Mouse (Mus musculus) G1E (cell line): ENCODE measurements around the gene Parn. TPM values are rescaled to one million over a fixed set of nuclear protein-coding genes. Genes with fewer than 3 reads are reported as not detected.
"Not testable (repeated sequence)": the region's sequence is repeated elsewhere in the genome, so short reads cannot be mapped to it uniquely, and the experiment has no call there.

Source experiments
- ATAC-seq: 2 replicates; pipeline ENCODE4 v1.8.0; 2016; ENCODE audit warnings: mild to moderate bottlenecking; ENCODE audit not compliant: insufficient number of reproducible peaks, poor library complexity, low FRiP score, severe bottlenecking; ENCODE audit errors: extremely low read depth
- DNase-seq: peaks from one replicate; pipeline ENCODE4 v3.0.0; 2012; ENCODE audit warnings: low spot score
- H3K27me3 ChIP-seq: 2 replicates; pipeline ENCODE4 v1.6.1; 2012; ENCODE audit warnings: mild to moderate bottlenecking, low read length, inconsistent platforms; ENCODE audit not compliant: insufficient read depth
- H3K36me3 ChIP-seq: replicated peaks from 2 replicates; pipeline ENCODE3; 2012; ENCODE audit warnings: mild to moderate bottlenecking, inconsistent platforms
- H3K4me1 ChIP-seq: 2 replicates; pipeline ENCODE4 v1.6.1; 2012; ENCODE audit warnings: low read depth, low read length, inconsistent platforms, mixed read lengths; ENCODE audit not compliant: insufficient read depth
- H3K4me3 ChIP-seq: 2 replicates; pipeline ENCODE4 v1.5.1; 2012; ENCODE audit warnings: low read depth, mild to moderate bottlenecking, inconsistent platforms, low read length, moderate library complexity, mixed read lengths
- H3K9me3 ChIP-seq: replicated peaks from 2 replicates; pipeline ENCODE4 v1.6.1; 2012; ENCODE audit warnings: inconsistent platforms
- CTCF ChIP-seq: IDR thresholded peaks from 2 replicates; pipeline ENCODE4 v1.5.1; 2012; ENCODE audit warnings: low read depth, low read length, inconsistent platforms, mixed read lengths
- GATA1 ChIP-seq: IDR thresholded peaks from 2 replicates; pipeline ENCODE4 v1.6.1; 2012; ENCODE audit warnings: borderline replicate concordance, low read length, inconsistent platforms, mixed read lengths
- GATA2 ChIP-seq: IDR thresholded peaks from 2 replicates; pipeline ENCODE4 v1.6.1; 2012; ENCODE audit warnings: low read depth, low read length, inconsistent platforms, borderline replicate concordance
- POLR2AphosphoS5 ChIP-seq: IDR thresholded peaks from 2 replicates; pipeline ENCODE4 v1.6.1; 2012; ENCODE audit warnings: low read depth, low read length, inconsistent platforms; ENCODE audit not compliant: insufficient replicate concordance
- TAL1 ChIP-seq: conservative IDR thresholded peaks from 2 replicates; pipeline ENCODE4 v1.6.1; 2012; ENCODE audit warnings: low read depth, low read length, inconsistent platforms, mixed read lengths
- polyA plus RNA-seq: library from polyadenylated mRNA; stranded (reverse); fragments of >175 nt; gene quantifications from 2 replicates; pipeline ENCODE4 v1.2.3, GENCODE M21; 2012
- total RNA-seq, 2 experiments: library from RNA; stranded (forward) in 1 of 2; stranded (reverse) in 1 of 2; fragments of 200-1000 nt in 1 of 2; fragments of >200 nt in 1 of 2; fragmentation: Nextera tagmentation in 1 of 2; gene quantifications; 2 replicates each; pipeline ENCODE4 v1.2.3; 2014 to 2017

Gene Parn
- total and polyA plus RNA-seq, 3 experiments = 40.1 to 93.8 (median 54.7) TPM

DNA sequence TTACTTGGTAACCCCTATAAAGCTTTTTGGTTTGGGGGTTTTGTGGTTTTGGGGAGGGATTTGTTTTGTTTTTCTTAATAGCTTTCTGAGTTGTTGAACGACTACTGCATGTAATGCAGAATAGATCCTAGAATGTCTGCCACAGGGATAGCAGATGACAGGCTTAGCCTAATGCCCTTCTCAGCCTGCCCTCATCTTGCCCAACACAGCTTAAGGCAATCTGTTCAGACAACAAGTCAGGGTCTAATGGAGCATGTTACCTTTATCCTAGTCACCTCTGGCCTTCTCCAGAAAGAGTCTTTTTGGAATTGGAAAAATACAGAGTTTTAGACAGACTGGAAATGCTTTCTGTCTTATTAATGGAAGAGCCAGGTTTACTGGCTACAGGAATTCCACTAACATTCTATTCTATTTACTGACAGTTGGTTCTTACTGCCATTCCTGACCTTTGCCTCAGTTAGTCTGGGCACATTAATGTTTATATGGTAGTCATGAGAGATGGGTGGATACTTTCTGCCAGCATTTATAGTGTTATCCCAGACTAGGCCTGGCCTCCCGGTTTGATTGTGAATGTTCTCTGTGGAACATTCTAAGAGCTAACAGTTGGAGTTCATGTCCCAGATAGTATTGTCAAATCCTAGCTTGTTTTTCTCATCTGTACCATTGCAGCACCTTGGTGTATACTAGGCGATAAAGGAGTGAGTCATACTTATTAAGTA lies 10.8 kb upstream of the Parn start:
- no peaks in the 10 kb centered on the region for H3K9me3 ChIP-seq
- TF ChIP-seq POLR2AphosphoS5 = no peak
- no peak for TF ChIP-seq TAL1
- TF ChIP-seq CTCF = no peak
- TF ChIP-seq GATA1 = no peak
- TF ChIP-seq GATA2 = no peak
- H3K4me1 ChIP-seq = peaks cover 2% of the 10 kb centered on the region; the same call in 1 of the 2 replicates
- H3K4me3 ChIP-seq = no peak overlapping the region
- no peaks in the 10 kb centered on the region for H3K27me3 ChIP-seq
- ATAC-seq (no peak), DNase-seq (no peak)
- peaks cover 78% of the 10 kb centered on the region for H3K36me3 ChIP-seq

DNA sequence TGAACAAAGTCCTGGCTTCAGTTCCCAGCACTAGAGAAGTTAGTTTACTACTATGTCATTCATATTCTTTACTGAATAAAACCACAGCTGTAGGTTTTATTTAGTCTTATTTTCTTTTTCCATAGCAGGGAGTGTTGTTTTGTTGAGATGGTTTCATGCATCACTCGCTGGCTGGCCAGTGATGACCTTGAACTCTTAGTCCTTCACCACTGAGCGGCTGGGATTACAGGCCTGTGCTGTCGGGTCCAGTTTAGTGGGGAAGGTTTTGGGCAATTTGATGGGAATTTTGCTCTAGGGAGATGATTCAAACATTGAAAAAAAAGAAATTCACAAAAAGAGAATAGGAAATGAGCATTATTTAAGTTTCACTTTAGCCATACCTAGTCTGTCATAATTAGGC lies 6.5 kb upstream of the Parn start:
- no peak overlapping the region for H3K4me3 ChIP-seq
- no peaks in the 10 kb centered on the region for H3K9me3 ChIP-seq
- no peak for TF ChIP-seq POLR2AphosphoS5
- TF ChIP-seq GATA1 = no peak
- no peak for TF ChIP-seq CTCF
- no peak for TF ChIP-seq TAL1
- TF ChIP-seq GATA2 = no peak
- DNase-seq = no peak
- peaks cover 43% of the 10 kb centered on the region for H3K36me3 ChIP-seq
- no peak for ATAC-seq
- H3K4me1 ChIP-seq = peaks cover 25% of the 10 kb centered on the region
- H3K27me3 ChIP-seq = no peaks in the 10 kb centered on the region

DNA sequence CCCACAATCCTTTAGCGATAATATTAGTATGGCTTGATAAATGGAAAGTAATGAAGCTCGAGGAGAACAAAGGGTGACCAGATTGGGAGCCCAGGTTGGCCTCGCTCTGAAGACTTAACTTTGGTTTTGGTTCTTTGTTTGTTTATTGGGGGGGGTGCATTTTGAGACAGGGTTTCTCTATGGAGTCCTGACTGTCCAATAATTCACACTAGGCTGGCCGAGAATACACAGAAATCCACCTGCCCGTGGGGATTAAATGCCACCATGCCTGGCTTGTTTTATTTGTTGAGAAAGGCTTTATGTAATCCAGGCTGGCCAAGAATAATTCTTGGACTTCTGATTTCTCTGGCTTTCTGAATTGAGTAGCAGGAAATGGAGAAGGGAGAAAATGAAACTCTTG lies 5.1 kb upstream of the Parn start:
- TF ChIP-seq GATA2 (no peak), GATA1 (no peak), CTCF (no peak), TAL1 (no peak), POLR2AphosphoS5 (no peak)
- peaks cover 36% of the 10 kb centered on the region for H3K4me1 ChIP-seq
- DNase-seq (no peak), ATAC-seq (no peak)
- H3K27me3 ChIP-seq = no peaks in the 10 kb centered on the region
- peak overlapping the region; percentile 98; the same call in 1 of the 2 replicates for H3K4me3 ChIP-seq
- H3K9me3 ChIP-seq = no peaks in the 10 kb centered on the region
- peaks cover 36% of the 10 kb centered on the region for H3K36me3 ChIP-seq

DNA sequence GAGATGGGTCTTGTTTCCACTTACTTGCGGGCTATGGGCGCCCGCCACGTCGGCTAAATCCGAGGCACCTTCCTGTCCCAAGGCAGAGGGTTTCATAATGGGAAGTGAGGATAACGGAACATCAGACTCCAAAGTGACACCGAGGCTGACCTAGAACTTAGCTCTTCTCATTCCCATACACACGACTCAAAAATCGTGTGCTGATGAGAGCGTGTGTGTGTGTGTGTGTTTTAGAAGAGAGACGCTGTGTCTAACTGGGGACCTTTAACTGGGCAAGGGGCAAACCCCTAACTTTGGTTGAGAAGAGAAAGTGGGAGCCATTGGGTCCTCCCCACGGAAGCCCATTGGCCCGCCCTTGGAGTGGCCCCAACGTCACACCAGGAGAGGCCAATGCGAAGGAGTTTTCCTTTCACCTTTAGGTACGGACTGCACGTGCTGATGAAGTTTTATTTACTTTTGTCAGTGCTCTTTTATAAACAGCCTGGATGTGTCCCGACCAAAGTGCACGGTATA lies 4.5 kb upstream of the Parn start:
- ATAC-seq = peak; percentile 54
- Histone ChIP-seq H3K4me1 (peaks cover 37% of the 10 kb centered on the region), H3K9me3 (no peaks in the 10 kb centered on the region), H3K4me3 (peak overlapping the region; percentile 98), H3K27me3 (no peaks in the 10 kb centered on the region), H3K36me3 (peaks cover 30% of the 10 kb centered on the region)
- DNase-seq = peak; percentile 88
- TF ChIP-seq TAL1 (no peak), GATA1 (no peak), POLR2AphosphoS5 (no peak), CTCF (no peak), GATA2 (no peak)

DNA sequence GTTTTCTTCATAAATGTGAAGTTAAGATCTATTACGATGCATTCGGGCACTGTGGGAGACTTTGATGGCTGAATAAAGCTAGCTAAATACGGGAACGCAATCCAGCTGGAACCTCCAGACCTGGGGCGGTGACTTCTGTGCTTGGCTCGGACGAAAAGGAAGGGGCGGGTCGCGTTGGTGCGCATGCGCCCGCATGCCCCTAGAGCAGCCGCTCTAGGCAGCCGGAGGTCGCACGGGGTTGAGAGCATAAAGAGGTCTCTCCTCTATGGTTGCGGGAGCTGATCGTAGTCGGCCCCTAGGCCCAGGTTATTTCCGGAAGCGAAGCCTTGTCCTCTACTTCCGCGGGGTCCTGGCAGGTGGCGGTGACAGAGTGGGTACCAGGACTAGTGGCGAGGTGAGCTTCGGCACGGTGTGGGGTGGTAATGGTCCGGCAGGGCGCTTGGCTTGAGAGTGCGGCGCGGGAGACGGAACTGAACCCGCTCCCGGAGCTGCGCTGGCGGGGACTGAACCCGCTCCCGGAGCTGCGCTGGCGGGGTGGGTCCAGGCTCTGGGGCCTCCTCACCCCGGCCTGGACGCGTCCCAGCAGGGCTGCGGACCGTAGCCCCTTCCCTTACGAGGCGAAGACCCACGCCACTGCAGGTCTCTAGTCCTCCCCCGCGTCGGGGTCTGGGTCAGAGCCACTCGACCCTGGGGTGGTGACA lies 3.9 kb upstream of the Parn start, which contains the start of the genes Bfar and 3110001I22Rik:
TSS of gene Bfar (plus strand) at position 174 of the 701 bp plus-strand sequence.
TSS of gene 3110001I22Rik (plus strand) at position 245 of the 701 bp plus-strand sequence.
- TF ChIP-seq GATA2 = no peak
- TF ChIP-seq CTCF = no peak
- no peak for TF ChIP-seq TAL1
- TF ChIP-seq GATA1 = no peak
- no peak for TF ChIP-seq POLR2AphosphoS5
- DNase-seq = peak; percentile 87
- no peaks in the 10 kb centered on the region for H3K9me3 ChIP-seq
- peaks cover 42% of the 10 kb centered on the region for H3K4me1 ChIP-seq
- H3K36me3 ChIP-seq = peaks cover 24% of the 10 kb centered on the region
- ATAC-seq = peak; percentile 76
- peak within 1 kb of the TSS; percentile 98 for H3K4me3 ChIP-seq
- no peaks in the 10 kb centered on the region for H3K27me3 ChIP-seq

DNA sequence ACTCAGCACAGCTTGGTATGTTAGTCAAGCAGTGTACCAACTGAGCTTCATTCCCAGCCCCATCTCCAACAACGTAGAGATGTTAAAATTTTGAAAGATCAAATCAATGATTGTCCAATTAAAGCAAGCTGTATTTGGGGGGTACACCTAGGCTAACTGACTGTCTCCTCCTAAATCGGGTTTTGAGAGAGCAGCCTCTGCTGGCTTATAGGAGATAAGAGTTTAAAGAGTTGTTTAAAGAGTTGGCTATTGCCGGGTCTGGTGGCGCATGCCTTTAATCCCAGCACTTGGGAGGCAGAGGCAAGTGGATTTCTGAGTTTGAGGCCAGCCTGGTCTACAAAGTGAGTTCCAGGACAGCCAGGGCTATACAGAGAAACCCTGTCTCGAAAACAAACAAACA lies 2.9 kb upstream of the Parn start:
- not testable (repeated sequence) for H3K4me3 ChIP-seq, H3K9me3 ChIP-seq, H3K27me3 ChIP-seq, ATAC-seq, DNase-seq
- Histone ChIP-seq H3K36me3 (peaks cover 24% of the 10 kb centered on the region), H3K4me1 (peaks cover 51% of the 10 kb centered on the region)
